Mouse (Mus musculus) spleen, adult 2 months (tissue): ENCODE results near the gene Gdf9. TPM values are rescaled to one million over a fixed set of nuclear protein-coding genes. Genes with fewer than 3 reads are reported as not detected.

Experiments used
- DNase-seq, 2 experiments: peaks; one replicate each; pipeline versions ENCODE4 v3.0.0 to v3.0.0-alpha.2; 2012 to 2021; ENCODE audit warnings: low spot score in 2 of 2, low read depth in 1 of 2
- H3K27ac ChIP-seq: fragments of 200-500 bp; 2 replicates; pipeline ENCODE4 v1.5.1; 2012; ENCODE audit warnings: low read length, inconsistent platforms; ENCODE audit not compliant: insufficient read depth
- H3K27me3 ChIP-seq: fragments of 200-500 bp; 2 replicates; pipeline ENCODE4 v1.6.1; 2012; ENCODE audit warnings: mild to moderate bottlenecking, moderate library complexity, low read length, inconsistent platforms; ENCODE audit not compliant: control insufficient read depth, insufficient read depth
- H3K36me3 ChIP-seq: fragments of 200-500 bp; 2 replicates; pipeline ENCODE4 v1.6.1; 2012; ENCODE audit warnings: mild to moderate bottlenecking, low read length, inconsistent platforms; ENCODE audit not compliant: control insufficient read depth, insufficient read depth
- H3K4me1 ChIP-seq: fragments of 200-500 bp; 2 replicates; pipeline ENCODE4 v1.6.1; 2011; ENCODE audit warnings: inconsistent platforms; ENCODE audit not compliant: control insufficient read depth, insufficient read depth, insufficient read length
- H3K4me3 ChIP-seq: fragments of 200-500 bp; 2 replicates; pipeline ENCODE4 v1.5.1; 2011; ENCODE audit warnings: mild to moderate bottlenecking, inconsistent platforms; ENCODE audit not compliant: insufficient read depth, insufficient read length; ENCODE audit errors: extremely low read depth
- CTCF ChIP-seq: fragments of 200-500 bp; IDR thresholded peaks from 2 replicates; pipeline ENCODE4 v1.5.1; 2011; ENCODE audit warnings: mild to moderate bottlenecking, inconsistent platforms; ENCODE audit not compliant: insufficient read depth, insufficient read length, insufficient replicate concordance; ENCODE audit errors: extremely low read depth
- POLR2A ChIP-seq: fragments of 200-500 bp; IDR thresholded peaks from 2 replicates; pipeline ENCODE4 v1.6.1; 2011; ENCODE audit warnings: low read depth, low read length, inconsistent platforms
- WGBS: fragments of 180-500 bp; shearing (Covaris S2); methylation state at CpG from one replicate; pipeline ENCODE4 v1.1.7; 2018; 5-methylcytosine and 5-hydroxymethylcytosine counted together
- polyA plus RNA-seq: library from polyadenylated mRNA; depleted of rRNA; stranded (reverse); fragments of >200 nt; gene quantifications from 2 replicates; pipeline ENCODE4 v1.2.3, GENCODE M21; 2012

Gene Gdf9
- polyA plus RNA-seq, 1 experiment, result 0.40 TPM

DNA sequence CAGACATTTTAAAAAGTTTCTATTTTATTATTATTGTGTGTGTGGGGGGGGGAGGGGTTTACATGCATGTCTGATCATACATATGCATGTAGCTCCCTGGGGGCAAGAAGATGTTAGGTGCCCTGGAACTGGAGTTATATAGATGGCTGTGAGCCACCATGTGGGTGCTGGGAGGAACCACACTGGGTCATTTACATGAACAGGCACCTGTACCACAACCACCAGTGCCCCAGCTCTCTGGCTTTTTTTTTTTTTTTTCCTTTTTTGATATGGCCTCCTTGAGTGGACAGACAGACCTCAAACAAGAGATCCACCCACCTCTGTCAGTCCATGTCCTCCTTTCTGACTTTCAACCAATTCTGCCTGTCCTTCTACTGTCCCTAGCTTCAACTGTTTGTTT is 1.6 kb upstream of the Gdf9 start:
- H3K4me3 ChIP-seq, result no peak overlapping the region
- H3K27me3 ChIP-seq, result no peaks in the 10 kb centered on the region
- peaks cover 3% of the 10 kb centered on the region; the same call in 1 of the 2 replicates for H3K36me3 ChIP-seq
- TF ChIP-seq POLR2A, result no peak
- no peak for TF ChIP-seq CTCF
- DNase-seq, result no peak
- H3K4me1 ChIP-seq, result peaks cover 6% of the 10 kb centered on the region; the same call in 1 of the 2 replicates
- H3K27ac ChIP-seq, result no peak overlapping the region

DNA sequence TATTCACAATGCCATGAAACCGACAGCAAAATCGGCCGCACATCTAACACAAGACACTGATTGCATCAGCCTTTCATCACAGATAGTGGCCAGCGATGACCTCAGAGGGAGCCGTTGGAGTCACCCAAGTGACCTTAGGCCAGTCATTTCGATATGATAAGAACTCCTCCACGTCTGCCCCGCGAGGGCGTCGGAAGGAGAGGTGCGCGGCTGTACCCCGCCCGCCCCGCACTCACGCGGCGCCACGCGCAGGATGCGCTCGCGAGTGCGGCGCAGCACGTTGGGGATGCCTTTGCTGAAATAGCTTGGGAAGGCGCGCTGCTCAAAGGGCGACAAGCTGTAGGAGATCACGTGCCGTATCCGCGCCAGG is 538 bp upstream of the Gdf9 start:
- under 1% methylated on average over 34 of the region's 34 CpGs for WGBS
- peak overlapping the region; percentile 88 for H3K27ac ChIP-seq
- TF ChIP-seq POLR2A (no peak), CTCF (no peak)
- no peak for DNase-seq
- peaks cover 3% of the 10 kb centered on the region; the same call in 1 of the 2 replicates for H3K36me3 ChIP-seq
- peak overlapping the region; percentile 85 for H3K4me3 ChIP-seq
- H3K4me1 ChIP-seq, result peaks cover 6% of the 10 kb centered on the region; the same call in 1 of the 2 replicates
- no peaks in the 10 kb centered on the region for H3K27me3 ChIP-seq

DNA sequence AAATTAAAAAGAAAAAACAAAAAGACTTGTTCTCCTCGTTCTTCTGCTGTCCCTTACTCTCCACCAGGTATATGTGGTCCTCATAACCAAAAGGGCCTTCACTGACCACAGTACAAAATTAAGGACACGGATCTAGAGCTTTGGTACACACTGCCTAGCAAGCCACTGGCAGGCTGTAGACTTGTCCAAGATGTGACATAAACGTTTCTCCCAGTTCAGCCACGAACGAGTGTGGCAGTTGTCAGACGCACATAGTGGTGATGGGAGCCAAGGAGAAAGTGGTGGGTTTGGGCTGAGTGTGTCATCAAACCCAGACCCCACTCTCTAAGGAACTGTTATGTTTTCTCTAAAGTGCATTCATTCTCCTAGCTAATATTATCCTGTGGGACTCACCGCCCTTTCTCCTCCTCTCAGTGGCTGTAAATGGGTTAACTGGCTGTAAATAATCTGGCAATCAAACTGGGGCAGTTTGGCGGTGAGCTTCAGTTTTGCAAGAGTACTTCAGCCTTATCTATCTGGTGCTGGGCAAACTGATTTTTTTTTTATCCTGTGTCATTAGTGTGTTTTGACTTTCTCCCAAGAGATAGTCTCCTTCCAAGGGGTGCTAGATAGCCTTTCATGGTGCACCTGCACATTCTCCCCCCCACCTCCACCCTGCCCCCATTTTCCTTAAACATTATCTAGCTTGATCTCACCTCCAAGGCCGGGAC is 679 bp downstream of the Gdf9 start:
- DNase-seq, result no peak
- Histone ChIP-seq H3K4me1 (peaks cover 8% of the 10 kb centered on the region; the same call in 1 of the 2 replicates), H3K27ac (peak overlapping the region; percentile 73), H3K36me3 (peaks cover 3% of the 10 kb centered on the region; the same call in 1 of the 2 replicates), H3K27me3 (no peaks in the 10 kb centered on the region), H3K4me3 (peak overlapping the region; percentile 85; the same call in 1 of the 2 replicates)
- TF ChIP-seq CTCF (no peak), POLR2A (no peak)
- 26% methylated on average over 9 of the region's 9 CpGs for whole genome bisulfite sequencing

DNA sequence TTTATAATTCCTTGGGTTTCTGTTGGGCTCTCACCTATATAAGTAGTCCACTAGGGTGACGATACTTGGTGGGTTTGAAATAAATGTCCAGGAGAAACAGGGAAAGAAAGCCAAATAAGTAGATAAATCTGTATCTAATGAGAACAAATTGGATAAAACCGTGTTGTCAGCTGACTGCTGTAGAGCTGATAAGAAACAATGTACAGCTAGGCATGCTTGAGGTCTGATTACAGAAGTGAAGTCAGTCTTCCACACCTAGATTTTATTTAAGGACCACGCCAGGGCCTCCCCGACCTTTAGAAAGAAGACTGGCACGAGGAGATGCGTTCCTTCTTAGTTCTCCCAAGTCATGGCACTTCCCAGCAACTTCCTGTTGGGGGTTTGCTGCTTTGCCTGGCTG is 2.2 kb downstream of the Gdf9 start:
- Histone ChIP-seq H3K27ac (no peak overlapping the region), H3K4me3 (no peak overlapping the region), H3K27me3 (no peaks in the 10 kb centered on the region), H3K36me3 (peaks cover 3% of the 10 kb centered on the region; the same call in 1 of the 2 replicates), H3K4me1 (peaks cover 8% of the 10 kb centered on the region; the same call in 1 of the 2 replicates)
- DNase-seq, result no peak
- 50% methylated on average over 6 of the region's 6 CpGs for WGBS
- TF ChIP-seq POLR2A (no peak), CTCF (no peak)

DNA sequence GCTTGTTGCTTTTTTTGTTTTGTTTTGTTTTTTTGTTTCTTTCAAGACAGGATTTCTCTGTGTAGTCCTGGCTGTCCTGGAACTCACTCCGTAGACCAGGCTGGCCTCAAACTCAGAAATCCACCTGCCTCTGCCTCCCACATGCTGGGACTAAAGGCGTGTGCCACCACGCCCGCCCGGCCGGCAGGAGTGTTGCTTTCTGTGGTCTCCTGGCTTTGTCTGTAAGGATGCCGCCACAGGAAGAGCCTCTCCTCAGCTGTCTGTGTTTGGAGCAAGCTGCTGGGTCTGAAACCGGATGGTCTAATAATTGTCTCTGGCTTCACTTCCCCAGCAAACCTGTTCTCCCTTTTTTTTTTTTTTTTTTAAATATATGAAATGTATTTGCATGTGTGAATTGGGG is 4.7 kb downstream of the Gdf9 start:
- H3K27ac ChIP-seq, result no peak overlapping the region
- no peaks in the 10 kb centered on the region for H3K36me3 ChIP-seq
- WGBS, result 65% methylated on average over 8 of the region's 8 CpGs
- H3K4me1 ChIP-seq, result peaks cover 6% of the 10 kb centered on the region; the same call in 1 of the 2 replicates
- TF ChIP-seq POLR2A (no peak), CTCF (no peak)
- no peak for DNase-seq
- H3K27me3 ChIP-seq, result no peaks in the 10 kb centered on the region
- H3K4me3 ChIP-seq, result no peak overlapping the region

DNA sequence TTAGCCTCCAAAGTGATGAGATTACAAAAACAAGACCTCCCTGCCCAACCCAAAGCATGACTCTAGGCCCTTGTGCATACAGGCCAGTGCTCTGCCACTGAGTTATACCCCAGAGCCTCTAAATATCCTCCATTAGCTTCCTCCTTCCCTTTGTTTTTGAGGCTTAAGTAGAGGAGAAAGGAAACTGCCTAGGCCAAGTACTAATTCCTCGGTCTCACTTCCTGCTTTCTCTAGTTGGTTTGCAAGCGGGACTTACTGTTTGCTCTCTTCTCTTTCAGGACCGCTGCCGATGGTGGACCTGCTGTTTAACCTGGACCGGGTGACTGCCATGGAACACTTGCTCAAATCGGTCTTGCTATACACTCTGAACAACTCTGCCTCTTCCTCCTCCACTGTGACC is 5.5 kb downstream of the Gdf9 start:
- no peak for DNase-seq
- WGBS, result 79% methylated on average over 6 of the region's 6 CpGs
- TF ChIP-seq POLR2A (no peak), CTCF (no peak)
- Histone ChIP-seq H3K4me1 (peaks cover 4% of the 10 kb centered on the region; the same call in 1 of the 2 replicates), H3K36me3 (no peaks in the 10 kb centered on the region), H3K27ac (no peak overlapping the region), H3K4me3 (no peak overlapping the region), H3K27me3 (no peaks in the 10 kb centered on the region)

DNA sequence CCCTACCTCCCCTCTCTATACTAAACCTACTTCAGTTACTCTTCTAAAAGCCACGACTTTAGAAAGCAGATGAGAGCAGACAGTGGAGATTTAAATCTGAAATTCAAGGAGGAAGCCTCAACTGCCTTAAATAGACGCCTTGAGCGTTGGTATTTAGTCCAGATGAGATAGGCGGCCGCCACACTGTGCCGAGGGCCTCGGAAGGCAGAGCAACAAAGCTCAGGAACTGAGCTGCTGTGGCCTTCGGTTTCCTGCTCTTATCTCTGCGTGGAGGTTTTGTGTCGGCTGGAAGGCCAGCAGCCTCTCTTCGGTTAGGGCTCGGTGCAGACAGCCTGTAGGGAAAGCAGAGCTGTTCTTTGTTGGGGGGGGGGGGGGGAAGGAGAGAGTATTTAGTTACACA is 11.1 kb downstream of the Gdf9 start:
- TF ChIP-seq CTCF (no peak), POLR2A (no peak)

More for the DNA sequence above, 11.1 kb downstream of the Gdf9 start:
- no peaks in the 10 kb centered on the region for H3K36me3 ChIP-seq
- no peaks in the 10 kb centered on the region for H3K27me3 ChIP-seq
- H3K27ac ChIP-seq, result no peak overlapping the region
- no peak overlapping the region for H3K4me3 ChIP-seq
- H3K4me1 ChIP-seq, result no peaks in the 10 kb centered on the region
- no peak for DNase-seq
- 4% methylated on average over 12 of the region's 12 CpGs for WGBS
